Mouse (Mus musculus) kidney, embryonic 14.5 days (tissue): ENCODE data around the gene Cipc. TPM values are rescaled to one million over a fixed set of nuclear protein-coding genes. Genes with fewer than 3 reads are reported as not detected.

Experiments used
- ATAC-seq: fragments of 200-750 bp; cut with Nextera tagmentation; 2 replicates; pipeline ENCODE4 v1.8.0; 2017; ENCODE audit warnings: moderate number of reproducible peaks, mild to moderate bottlenecking, moderate TSS enrichment, moderate library complexity; ENCODE audit not compliant: low FRiP score, low TSS enrichment
- H3K27ac ChIP-seq: fragments of 300-500 bp; sonication (generic); 2 replicates; pipeline ENCODE4 v1.5.1; 2014; ENCODE audit warnings: low read depth, mild to moderate bottlenecking, low read length, moderate library complexity, mixed read lengths
- H3K27me3 ChIP-seq: fragments of 300-500 bp; sonication (generic); 2 replicates; pipeline ENCODE4 v1.6.1; 2014; ENCODE audit warnings: mild to moderate bottlenecking, low read length; ENCODE audit not compliant: control insufficient read depth, insufficient read depth
- H3K36me3 ChIP-seq: fragments of 300-500 bp; sonication (generic); 2 replicates; pipeline ENCODE4 v1.6.1; 2014; ENCODE audit warnings: low read length, mixed read lengths; ENCODE audit not compliant: control insufficient read depth, insufficient read depth
- H3K4me1 ChIP-seq: fragments of 300-500 bp; sonication (generic); 2 replicates; pipeline ENCODE4 v1.6.1; 2014; ENCODE audit warnings: low read length, mixed read lengths; ENCODE audit not compliant: control insufficient read depth, insufficient read depth
- H3K4me2 ChIP-seq: fragments of 300-500 bp; sonication (generic); replicated peaks from 2 replicates; pipeline ENCODE4 v1.6.1; 2014; ENCODE audit warnings: low read depth, mild to moderate bottlenecking, low read length
- H3K4me3 ChIP-seq: fragments of 300-500 bp; sonication (generic); 2 replicates; pipeline ENCODE4 v1.5.1; 2014; ENCODE audit warnings: mild to moderate bottlenecking, low read length
- H3K9ac ChIP-seq: fragments of 300-500 bp; sonication (generic); 2 replicates; pipeline ENCODE4 v1.6.1; 2014; ENCODE audit warnings: low read depth, mild to moderate bottlenecking, low read length, moderate library complexity
- H3K9me3 ChIP-seq: fragments of 300-500 bp; sonication (generic); 2 replicates; pipeline ENCODE4 v1.6.1; 2016; ENCODE audit warnings: low read length; ENCODE audit not compliant: control insufficient read depth
- WGBS: fragments of 180-500 bp; shearing (Covaris S2); extraction: QIAGEN DNeasy Blood & Tissue Kit; methylation state at CpG from one replicate; pipeline ENCODE4 v1.1.7; 2014; 5-methylcytosine and 5-hydroxymethylcytosine counted together
- polyA plus RNA-seq: library from polyadenylated mRNA; unstranded; fragments of >200 nt; fragmentation: Nextera tagmentation; extraction: Ambion mirVana; gene quantifications from 2 replicates; pipeline ENCODE4 v1.2.1, GENCODE M21; 2014

Gene Cipc
- polyA plus RNA-seq, 1 experiment from 2014 or later, result 30.4 TPM

GRCm38 (mm10) chr12:87002209-87002608 lies 55.4 kb downstream of the Cipc start:
- no peaks in the 10 kb centered on the region for H3K27me3 ChIP-seq
- no peak for ATAC-seq
- H3K4me2 ChIP-seq, result no peak overlapping the region
- H3K9me3 ChIP-seq, result no peaks in the 10 kb centered on the region
- 61% methylated on average over 7 of the region's 7 CpGs for WGBS
- H3K9ac ChIP-seq, result no peak overlapping the region
- no peak overlapping the region for H3K27ac ChIP-seq
- H3K36me3 ChIP-seq, result no peaks in the 10 kb centered on the region
- H3K4me3 ChIP-seq, result no peak overlapping the region
- H3K4me1 ChIP-seq, result no peaks in the 10 kb centered on the region

GRCm38 (mm10) chr12:87002815-87003214 lies 56.0 kb downstream of the Cipc start:
- Histone ChIP-seq H3K27ac (no peak overlapping the region), H3K9me3 (no peaks in the 10 kb centered on the region), H3K4me2 (no peak overlapping the region), H3K4me1 (no peaks in the 10 kb centered on the region), H3K9ac (no peak overlapping the region), H3K36me3 (no peaks in the 10 kb centered on the region), H3K27me3 (no peaks in the 10 kb centered on the region), H3K4me3 (no peak overlapping the region)
- no peak for ATAC-seq
- 75% methylated on average over 7 of the region's 7 CpGs for WGBS

- WGBS, result 53% methylated on average over 3 of the region's 3 CpGs
- no peaks in the 10 kb centered on the region for H3K27me3 ChIP-seq
- H3K27ac ChIP-seq, result no peak overlapping the region
- H3K9ac ChIP-seq, result no peak overlapping the region
- H3K4me3 ChIP-seq, result no peak overlapping the region
- no peaks in the 10 kb centered on the region for H3K4me1 ChIP-seq
- no peaks in the 10 kb centered on the region for H3K36me3 ChIP-seq
- no peak overlapping the region for H3K4me2 ChIP-seq
- H3K9me3 ChIP-seq, result no peaks in the 10 kb centered on the region
- ATAC-seq, result no peak
These were observed 56.8 kb downstream of the Cipc start for GRCm38 (mm10) chr12:87003606-87004005.

- no peaks in the 10 kb centered on the region for H3K4me1 ChIP-seq
- H3K9ac ChIP-seq, result no peak overlapping the region
- H3K27ac ChIP-seq, result no peak overlapping the region
- 94% methylated on average over 4 of the region's 4 CpGs for WGBS
- H3K4me3 ChIP-seq, result no peak overlapping the region
- ATAC-seq, result no peak
- no peaks in the 10 kb centered on the region for H3K27me3 ChIP-seq
- no peaks in the 10 kb centered on the region for H3K36me3 ChIP-seq
- H3K9me3 ChIP-seq, result no peaks in the 10 kb centered on the region
- H3K4me2 ChIP-seq, result no peak overlapping the region
These were observed 57.8 kb downstream of the Cipc start for GRCm38 (mm10) chr12:87004596-87004995.

Other genes with a start within 250 kb of the Cipc start
- 7.9 and 10.2 TPM in 2 replicates for gene Angel1, start 220.6 kb upstream of the Cipc start, polyA plus RNA-seq
- gene Lrrc74a, start 212.7 kb upstream of the Cipc start, polyA plus RNA-seq, result not detected in 2 replicates
- gene Irf2bpl, start 62.2 kb upstream of the Cipc start, polyA plus RNA-seq, result 25.8 and 34.8 TPM in 2 replicates
- gene Zdhhc22, start 43.4 kb downstream of the Cipc start, polyA plus RNA-seq, result not detected in 2 replicates
- gene Tmem63c, start 74.3 kb downstream of the Cipc start, polyA plus RNA-seq, result 0.08 TPM in 1 of 2 replicates, not detected in the other
- gene Ngb, start 155.5 kb downstream of the Cipc start, polyA plus RNA-seq, result 0.14 and 0.43 TPM in 2 replicates
- 41.6 and 44.8 TPM in 2 replicates for gene Gstz1, start 200.1 kb downstream of the Cipc start, polyA plus RNA-seq
- 14.4 and 21.2 TPM in 2 replicates for gene Pomt2, start 200.9 kb downstream of the Cipc start, polyA plus RNA-seq